Mouse (Mus musculus): ENCODE measurements around the gene Eef1akmt3.

Gene Eef1akmt3

DNA sequence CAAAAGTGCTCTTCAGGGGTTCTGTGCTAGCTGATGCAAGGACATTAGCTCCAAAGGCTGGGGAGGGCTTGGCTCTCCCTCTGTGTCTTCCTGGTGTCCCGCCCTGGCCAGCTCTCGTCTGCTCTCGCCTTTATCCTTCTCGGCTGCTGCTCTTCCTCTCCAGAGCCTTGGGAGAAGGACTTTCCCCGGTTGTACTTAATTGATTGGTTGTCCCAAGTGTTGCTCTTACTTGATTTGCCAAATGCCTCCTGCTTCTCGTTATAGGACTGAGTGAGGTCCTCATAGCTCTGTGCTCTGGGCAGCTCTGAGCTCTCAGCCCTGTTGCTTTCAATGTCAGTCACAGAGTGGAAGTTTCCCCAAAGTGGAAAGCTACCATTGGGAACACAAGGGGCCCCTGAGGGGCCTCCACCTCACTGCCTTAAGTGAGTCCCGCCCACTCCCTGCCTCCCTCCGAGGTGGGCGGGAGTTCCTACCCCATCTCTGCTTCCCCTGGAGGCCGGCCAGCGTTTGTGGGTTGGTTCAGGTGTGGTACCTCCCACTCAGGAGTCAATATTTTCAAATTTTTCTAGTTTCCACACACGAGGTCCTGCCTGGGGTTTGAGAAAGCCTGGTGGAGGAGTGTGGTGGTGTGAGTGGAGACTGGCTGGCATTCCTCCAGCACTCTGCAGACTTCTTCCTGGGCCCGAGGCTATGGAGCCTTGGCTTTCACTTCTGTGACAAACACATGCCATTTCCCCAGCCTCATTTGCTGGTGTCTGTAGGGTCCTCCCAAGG, 43.8 kb downstream of the Eef1akmt3 start:
- DNase-seq = peak; percentile 41 to 59

DNA sequence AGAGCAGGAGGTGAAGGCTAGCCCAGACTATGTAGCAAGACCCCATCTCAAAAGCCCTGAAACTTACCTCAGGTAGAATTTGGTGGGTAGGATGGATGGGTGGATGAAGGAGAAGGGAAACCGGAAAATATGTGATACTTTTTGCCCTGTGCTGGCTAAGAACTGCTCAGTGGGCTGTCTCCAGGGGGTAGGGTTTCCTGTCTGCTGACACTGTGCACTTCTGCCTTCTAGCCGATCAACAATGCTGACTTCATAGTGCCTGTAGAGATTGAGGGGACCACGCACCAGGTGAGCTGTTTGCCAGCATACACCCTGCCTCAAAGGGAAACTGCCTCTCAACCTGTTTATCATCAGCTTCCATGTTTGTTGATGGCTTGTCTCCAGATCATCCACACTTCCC, 47.7 kb downstream of the Eef1akmt3 start:
- no peak for DNase-seq

DNA sequence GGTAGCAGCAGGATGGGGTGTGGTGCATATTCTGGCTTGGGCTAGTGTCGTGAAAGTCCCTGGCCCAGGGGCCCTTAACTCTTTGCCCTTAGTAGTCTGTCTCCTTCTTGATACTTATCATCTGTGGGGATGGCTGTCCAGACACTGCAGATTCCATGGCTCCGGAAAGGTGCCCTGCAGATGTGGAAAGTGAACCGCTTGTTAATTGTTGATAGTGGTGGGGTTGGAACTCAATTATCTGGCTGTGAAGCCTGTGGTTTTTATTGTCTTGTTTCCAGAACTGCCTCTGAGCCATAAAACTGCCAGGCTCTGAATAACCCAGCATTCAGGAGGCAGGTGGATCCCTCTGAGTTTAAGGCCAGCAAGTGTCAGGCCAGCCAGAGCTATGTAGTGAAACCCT, 49.6 kb downstream of the Eef1akmt3 start:
- no peak for DNase-seq

DNA sequence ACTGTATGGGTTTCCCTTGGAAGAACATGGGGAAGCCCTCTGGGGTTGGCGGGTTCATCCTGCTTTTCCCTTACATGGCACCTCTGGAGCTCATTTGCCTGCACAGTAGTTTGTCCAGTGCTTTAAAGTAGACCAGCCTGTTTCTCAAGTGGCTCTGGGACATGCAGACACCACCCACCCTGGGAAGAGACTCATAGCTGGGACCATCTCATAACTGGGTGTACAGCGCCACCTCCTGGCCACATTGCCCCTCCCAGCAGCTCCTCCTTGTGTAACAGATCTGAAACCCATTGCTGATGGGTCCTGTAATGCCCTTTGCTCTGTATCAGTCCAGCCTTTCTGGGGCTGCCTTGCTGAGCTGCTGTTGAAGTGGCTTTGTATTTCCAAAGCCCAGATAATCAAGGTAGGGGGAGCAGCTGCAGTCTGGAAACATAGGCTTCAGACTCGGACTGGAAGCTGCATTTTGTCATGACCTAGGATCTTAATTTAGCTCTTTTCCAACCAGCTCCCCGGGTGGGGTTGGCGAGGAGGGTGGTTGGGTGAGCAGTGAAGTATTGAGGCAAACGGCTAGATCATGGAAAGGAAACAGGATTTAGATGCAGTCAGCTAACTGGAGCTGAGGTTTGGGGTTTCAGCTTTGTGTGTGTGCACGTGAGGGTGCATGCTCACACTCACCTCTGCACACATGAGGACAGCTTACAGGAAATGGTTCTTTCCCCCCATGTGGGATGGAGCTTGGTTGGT, 50.8 kb downstream of the Eef1akmt3 start:
- DNase-seq = peak; percentile 87 to 95

DNA sequence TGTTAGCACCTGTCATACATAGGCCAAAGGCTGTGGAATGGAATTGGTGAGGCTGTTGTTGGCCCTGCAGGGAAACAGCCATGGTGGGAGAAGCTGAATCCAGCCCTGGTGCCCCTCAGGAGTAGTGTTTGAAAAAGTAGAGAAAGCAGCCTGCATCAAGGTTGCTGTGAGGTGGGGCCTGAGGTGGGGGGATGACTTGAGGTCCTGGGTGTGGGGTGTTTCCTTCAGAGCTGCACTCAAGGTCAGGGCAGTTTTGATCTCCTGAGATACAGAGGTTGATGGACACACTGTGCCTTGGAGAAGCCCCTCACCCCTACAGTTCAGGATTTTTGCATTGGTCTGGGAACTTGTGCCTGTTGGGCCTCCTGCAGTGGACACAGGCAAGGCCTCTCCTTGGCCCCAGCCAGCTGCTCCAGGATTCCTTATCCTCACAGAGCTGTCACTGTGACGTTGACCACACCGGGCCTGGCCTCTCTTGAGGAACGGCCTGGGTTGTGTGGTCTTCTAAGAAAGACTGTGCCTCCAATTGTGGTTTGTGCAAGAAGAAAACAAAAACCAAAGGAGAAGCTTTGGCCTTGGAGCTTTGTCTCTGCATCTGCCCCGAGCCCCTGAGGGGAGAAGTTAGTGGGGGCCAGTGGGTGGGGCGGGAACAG, 52.7 kb downstream of the Eef1akmt3 start:
- no peak for DNase-seq

DNA sequence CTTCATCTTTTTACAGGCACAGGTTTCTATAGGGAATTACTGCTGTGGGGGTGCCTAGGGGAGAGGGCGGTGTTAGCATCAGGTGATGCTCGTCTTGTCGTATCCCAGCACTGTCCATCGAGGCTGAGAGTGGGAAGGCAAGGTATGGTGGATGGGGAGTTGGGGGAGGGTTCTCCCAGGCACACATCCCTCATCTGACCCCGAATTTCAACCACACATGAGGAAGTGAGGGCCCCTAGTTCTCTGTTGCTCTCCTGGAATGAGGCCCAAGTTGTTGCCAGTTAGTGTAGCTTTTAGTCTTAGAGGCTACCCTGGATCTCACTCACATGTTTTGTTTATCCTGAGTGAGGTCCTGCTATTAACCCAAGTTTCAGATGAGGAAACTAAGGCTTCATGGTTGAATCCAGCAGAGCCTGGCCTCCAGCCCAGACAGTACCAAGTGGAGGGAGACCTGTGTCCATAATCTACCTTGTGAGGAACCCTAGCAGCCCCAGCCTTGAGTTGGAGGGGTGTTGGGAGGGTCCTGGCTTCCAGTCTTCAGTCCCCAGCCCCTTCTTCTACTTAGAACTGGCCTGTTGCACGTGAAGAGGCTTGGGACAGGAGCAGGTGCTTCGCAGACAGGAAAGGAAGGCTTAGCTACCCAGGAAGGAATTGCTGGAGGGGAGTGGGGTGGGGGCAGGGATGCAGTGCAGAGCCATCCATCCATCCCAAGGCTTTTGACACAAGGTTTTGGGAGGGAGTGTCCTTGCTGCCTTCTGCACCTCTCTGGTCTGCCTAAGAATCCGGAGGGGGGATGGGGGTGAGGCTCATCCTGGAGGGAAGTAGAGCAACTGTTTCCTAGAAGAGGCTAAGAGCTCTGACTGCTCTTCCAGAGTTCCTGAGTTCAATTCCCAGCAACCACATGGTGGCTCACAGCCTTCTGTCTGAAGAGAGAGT, 53.9 kb downstream of the Eef1akmt3 start:
- peak in 1 of 2 experiments; percentile 40 for DNase-seq

DNA sequence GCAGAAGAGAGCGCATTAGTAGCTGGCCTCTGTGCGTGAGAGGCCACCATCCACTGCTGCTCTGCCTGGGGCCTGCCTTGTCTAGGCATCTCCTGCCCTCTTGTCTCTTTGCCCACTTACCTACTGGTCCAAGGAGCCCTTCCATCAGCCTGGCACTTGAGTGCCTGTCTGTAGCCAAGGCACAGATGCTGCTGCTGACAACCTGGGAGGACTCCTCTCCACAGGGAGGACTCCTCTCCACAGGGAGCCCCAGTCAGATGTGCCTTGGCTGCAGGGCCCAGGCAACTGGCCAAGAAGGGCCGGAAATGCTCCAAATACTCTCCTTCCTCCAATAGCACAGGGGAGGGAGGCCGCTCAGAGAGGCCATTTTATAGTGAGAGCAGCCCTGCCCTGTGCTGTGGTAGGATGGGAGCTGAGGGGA, 54.8 kb downstream of the Eef1akmt3 start:
- peak; percentile 96 to 97 for DNase-seq

DNA sequence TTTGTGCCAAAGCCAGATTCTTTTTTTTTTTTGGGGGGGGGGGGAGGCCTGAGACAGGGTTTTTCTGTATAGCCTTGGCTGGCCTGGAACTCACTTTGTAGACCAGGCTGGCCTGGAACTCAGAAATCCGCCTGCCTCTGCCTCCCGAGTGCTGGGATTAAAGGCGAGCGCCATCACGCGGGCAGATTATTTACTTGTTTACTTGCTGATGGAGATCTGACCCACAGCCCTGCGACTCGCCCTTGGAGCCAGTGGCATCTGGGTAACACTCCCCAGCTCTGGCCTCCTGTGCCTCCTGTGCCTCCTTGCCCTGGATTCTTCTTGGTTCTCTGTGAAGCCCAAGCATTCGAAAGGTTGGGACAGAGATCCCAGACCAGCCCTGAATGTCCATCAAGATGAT, 55.7 kb downstream of the Eef1akmt3 start:
- no peak for DNase-seq

DNA sequence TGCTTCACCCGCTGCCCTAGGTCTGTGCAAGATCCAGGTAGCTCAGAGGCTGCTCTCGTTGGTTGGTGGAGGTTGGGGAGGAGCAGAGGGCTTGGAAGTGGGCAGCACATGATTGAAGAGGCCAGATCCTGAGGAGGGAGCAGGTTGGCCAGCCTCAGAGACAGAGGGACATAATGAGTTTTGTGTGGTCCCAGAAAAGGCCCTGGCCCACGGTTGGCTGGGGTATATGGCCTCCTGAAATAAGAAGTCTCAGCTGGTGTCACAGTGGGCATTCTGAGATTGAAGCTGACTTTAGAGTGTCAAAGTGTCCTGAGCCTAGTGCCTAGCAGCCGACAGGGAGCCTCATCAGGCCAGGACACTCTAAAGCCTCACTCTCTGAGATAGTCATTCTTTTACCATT, 56.2 kb downstream of the Eef1akmt3 start:
- DNase-seq = peak in 1 of 2 experiments; percentile 41

DNA sequence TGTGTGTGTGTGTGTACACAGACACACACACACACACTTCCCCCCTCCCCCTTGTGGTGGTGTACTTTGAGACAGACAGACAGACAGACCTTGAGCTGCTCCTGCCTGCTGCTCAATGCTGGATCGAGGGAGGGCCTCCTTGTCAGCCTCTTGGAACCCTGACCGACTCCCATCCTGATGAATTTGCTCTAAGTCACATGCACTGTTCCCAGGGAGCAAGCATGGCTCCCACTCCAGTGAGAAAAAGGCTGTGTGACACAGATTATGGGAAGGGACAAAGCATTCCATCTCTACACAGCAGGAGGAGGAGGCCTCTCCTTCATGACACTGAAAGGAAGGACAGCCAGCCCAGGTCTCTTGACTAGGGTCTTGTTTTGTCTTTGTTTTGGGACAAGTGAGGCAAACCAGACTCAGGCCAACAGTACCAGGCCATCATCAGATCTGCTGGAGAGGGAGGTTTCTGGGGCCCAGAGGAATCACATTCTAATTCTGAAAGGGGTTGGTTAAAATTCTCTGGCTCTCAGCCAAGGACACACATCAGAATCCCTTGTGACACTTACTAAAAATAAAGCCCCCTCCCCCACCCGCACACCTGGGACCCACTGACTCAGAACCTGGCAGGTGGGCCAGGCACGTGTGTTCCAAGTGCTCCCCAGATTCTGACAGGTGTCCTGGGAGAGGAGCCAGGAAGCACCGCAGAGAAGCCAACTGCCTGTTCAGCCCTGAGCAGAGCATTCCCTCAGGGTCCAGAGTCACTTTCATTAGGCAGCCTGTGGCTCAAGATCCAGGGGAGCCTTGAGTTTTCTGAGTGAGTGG, 56.9 kb downstream of the Eef1akmt3 start:
- peak; percentile 90 to 91 for DNase-seq

DNA sequence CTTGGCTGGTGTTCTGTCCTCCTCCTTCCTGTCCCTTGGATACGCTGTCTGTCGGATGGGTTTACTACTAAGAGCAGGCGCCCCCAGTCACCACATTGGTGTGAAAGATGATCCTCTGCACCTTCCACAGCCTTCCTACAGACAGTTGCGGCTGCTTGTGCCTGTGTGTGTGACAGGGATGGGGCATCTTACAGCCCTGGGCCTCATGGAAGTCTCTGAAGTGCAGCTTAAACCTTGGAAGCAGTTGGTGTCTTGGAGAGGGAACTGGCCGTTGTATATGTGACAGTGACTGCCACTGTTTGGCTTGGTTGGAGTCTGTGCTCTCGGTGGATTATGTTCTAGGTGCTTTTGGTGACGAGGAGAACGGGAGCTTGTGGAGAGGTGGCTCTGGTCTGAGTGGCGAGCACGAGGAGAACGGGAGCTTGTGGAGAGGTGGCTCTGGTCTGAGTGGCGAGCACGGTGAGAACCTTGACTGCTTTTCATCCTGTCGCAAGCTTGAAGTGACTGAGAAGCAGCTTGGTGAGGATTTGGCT, 58.1 kb downstream of the Eef1akmt3 start:
- no peak for DNase-seq

DNA sequence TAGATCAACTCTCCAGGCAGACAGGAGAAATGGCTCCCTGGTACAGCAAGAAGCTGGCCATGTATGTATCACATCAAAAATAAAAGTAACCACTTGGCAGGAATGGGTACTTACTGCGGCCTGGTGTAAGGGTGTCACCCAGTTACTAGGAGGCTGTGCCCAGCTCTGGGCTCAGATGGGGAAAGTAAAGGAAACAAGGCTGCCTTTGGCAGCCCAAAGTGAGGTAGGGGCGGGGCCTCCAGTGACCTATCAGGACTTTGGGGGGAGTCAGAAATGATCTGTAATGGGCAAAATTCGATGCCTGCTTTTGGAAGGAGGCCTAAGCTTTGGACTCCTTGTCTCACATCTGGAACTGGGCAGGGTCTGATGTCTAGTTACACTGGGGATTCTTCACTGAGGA, 59.6 kb downstream of the Eef1akmt3 start:
- DNase-seq = no peak

Measured in cerebellum, postnatal 14 days (tissue).